Mouse (Mus musculus) lung, adult 2 months (tissue): ENCODE results near the gene Tmem45a.

Experiments used
- CTCF ChIP-seq: fragments of 200-500 bp; IDR thresholded peaks from 2 replicates; pipeline ENCODE4 v1.5.1; 2011; ENCODE audit warnings: mild to moderate bottlenecking, low read length, control low read depth; ENCODE audit not compliant: insufficient read depth
- POLR2A ChIP-seq: fragments of 200-500 bp; IDR thresholded peaks from 2 replicates; pipeline ENCODE4 v1.6.1; 2011; ENCODE audit warnings: low read depth, mild to moderate bottlenecking, control low read depth, low read length, borderline replicate concordance; ENCODE audit errors: extremely low read depth

- TF ChIP-seq POLR2A (no peak), CTCF (no peak)
These were observed 52.7 kb downstream of the Tmem45a start for GRCm38 (mm10) chr16:56833312-56833711.
